Mouse (Mus musculus): ENCODE measurements around the gene Alg12. TPM values are rescaled to one million over a fixed set of nuclear protein-coding genes. Genes with fewer than 3 reads are reported as not detected.

Alg12 gene
- polyA plus RNA-seq, 1 experiment from 2014 or later = 8.5 TPM

DNA sequence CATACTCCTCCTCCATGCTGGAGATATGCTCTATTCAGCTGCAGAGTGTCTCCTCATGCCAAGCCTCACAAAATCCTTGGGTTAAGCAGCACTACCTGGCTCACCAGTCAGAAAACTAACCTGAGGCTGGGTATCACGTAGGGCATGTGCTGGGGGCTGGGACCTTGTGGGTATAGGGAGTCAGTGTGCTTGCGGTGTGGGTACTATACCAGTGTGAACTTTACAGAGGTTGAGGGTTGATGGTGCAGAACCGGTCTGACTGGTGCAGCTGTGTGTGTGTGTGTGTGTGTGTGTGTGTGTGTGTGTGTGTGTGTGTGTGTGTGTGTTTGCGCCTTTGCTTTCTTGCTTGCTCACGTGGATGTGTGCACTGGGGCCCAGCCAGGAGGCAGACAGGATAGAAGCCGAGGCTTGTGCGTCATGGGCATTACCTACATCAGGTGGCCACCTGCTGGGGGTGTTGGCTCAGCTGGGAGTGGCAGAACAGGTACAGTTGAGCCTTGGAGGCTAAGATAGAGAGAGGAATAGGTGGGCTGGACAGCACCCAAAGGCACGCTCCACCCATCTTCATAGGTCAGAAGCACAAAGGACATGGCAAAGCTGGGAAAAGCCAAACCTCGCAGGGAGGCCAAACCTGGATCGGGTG, 32.5 kb upstream of the Alg12 start:
- peaks cover 4% of the 10 kb centered on the region; the same call in 1 of the 2 replicates for H3K4me1 ChIP-seq

DNA sequence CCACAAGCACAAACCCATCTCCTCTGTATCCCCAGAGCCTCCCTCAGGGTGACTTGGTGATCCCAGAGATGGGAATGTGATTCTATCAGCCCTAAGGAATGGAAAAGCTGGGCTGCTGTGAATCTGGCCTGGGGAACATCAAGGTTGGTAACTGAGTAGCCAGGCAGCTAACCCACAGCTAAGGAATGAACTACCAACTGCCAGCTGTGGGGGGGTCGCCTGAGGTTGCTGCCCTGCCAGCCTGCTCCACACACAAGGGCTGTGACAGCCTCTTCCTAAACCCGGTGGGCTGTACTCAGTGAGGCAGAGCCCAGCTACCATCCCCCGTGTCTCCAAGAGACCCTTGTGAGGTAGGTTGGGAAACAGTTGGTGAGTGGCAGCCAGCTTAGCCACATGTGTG, 32.0 kb upstream of the Alg12 start:
- Histone ChIP-seq H3K4me3 (no peak overlapping the region), H3K36me3 (no peaks in the 10 kb centered on the region), H3K4me1 (peaks cover 4% of the 10 kb centered on the region; the same call in 1 of the 2 replicates), H3K9ac (replicated peaks) (no peak overlapping the region), H3K4me2 (replicated peaks) (no peak overlapping the region), H3K27ac (replicated peaks) (no peak overlapping the region), H3K9me3 (no peaks in the 10 kb centered on the region), H3K27me3 (no peaks in the 10 kb centered on the region)
- ATAC-seq (replicated peaks) = no peak
- WGBS = 57% methylated on average over 3 of the region's 3 CpGs

More for the DNA sequence above, 32.5 kb upstream of the Alg12 start:
- Histone ChIP-seq H3K4me2 (replicated peaks) (no peak overlapping the region), H3K27ac (replicated peaks) (no peak overlapping the region), H3K36me3 (no peaks in the 10 kb centered on the region), H3K9ac (replicated peaks) (no peak overlapping the region), H3K27me3 (no peaks in the 10 kb centered on the region), H3K9me3 (no peaks in the 10 kb centered on the region), H3K4me3 (no peak overlapping the region)
- no peak for ATAC-seq (replicated peaks)
- 83% methylated on average over 10 of the region's 10 CpGs for WGBS

DNA sequence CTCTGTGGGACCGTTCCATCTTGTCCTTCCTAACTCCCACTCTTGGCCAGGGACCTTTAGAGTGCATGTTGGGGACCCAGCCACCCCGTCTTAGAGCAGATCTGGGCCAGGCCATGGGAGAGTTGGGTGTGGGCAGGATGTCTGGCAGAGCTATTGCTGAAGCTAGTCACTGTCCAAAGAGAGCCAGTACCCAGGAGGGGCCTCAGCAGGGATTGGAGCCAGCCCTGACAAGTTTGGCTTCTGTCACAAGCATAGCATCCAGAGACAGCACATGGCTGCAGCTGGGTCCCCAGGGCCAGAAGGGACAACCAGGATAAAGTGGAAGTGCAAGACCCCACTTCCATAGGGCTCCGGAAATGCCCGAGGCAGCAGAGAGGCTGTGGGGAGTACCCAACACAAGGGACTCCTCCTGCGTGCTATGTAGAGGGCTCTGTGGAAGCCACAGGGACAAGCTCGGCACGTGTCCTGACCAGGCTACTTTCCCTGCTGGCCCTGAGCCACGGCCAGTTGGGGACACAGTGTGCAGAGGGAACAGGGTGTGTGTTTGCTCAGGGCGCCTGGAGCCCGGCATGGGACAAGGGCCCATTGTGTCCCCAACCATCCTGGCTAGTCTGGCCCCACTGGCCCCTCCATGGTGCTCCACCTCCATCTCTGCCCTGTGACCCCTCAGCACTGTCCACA, 31.2 kb upstream of the Alg12 start:
- 60% methylated on average over 10 of the region's 10 CpGs for WGBS

DNA sequence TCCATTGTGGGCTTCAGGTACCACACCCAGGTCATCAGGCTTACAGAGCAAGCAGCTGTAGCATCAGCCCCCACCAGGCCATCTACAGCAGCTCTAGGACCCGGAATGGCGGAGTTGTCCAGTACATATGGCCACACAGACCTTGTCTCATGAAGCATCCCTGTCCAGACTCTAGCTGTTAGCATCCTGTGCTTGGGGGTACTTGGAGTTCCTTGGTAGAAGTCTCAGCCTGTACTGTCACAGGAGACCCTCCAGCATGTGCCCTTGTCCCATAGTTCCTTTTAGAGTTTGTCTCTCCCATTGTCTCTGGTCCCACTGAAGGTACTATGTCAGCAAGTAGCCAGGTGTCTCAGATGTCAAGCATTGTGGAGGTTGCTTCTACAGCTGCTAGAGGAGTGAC, 30.5 kb upstream of the Alg12 start:
- ATAC-seq (replicated peaks) = no peak
- Histone ChIP-seq H3K9ac (replicated peaks) (no peak overlapping the region), H3K4me2 (replicated peaks) (no peak overlapping the region), H3K36me3 (no peaks in the 10 kb centered on the region), H3K9me3 (no peaks in the 10 kb centered on the region), H3K27me3 (no peaks in the 10 kb centered on the region), H3K4me3 (no peak overlapping the region), H3K27ac (replicated peaks) (no peak overlapping the region), H3K4me1 (peaks cover under 1% of the 10 kb centered on the region; the same call in 1 of the 2 replicates)
- 88% methylated on average over 2 of the region's 2 CpGs for WGBS

More for the DNA sequence above, 31.2 kb upstream of the Alg12 start:
- H3K27me3 ChIP-seq = no peaks in the 10 kb centered on the region
- no peak overlapping the region for H3K4me2 ChIP-seq (replicated peaks)
- no peak overlapping the region for H3K9ac ChIP-seq (replicated peaks)
- ATAC-seq (replicated peaks) = 0 out of 2 replicates have a peak, but pooled peaks have one; percentile 23
- H3K4me1 ChIP-seq = peaks cover 4% of the 10 kb centered on the region; the same call in 1 of the 2 replicates
- H3K27ac ChIP-seq (replicated peaks) = no peak overlapping the region
- no peaks in the 10 kb centered on the region for H3K9me3 ChIP-seq
- H3K36me3 ChIP-seq = no peaks in the 10 kb centered on the region
- H3K4me3 ChIP-seq = no peak overlapping the region

DNA sequence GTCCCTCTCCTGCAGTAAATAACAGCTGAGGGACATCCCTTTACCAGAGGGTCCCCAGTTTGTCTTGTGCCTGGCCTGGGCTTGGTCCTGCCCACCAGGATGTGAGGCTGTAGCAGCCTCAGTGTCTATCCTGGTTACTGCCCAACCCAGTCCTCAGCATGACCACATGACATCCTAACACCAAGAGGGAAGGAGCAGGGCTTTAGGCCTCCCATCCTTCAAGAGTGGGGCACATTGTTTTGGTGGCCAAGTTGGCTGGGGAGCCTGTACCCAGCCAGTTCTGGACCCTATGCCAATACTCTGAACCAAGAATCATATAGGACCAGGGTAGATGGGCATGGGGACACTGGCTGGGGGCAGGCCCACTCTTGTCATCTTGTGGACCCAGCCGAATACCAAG, 29.5 kb upstream of the Alg12 start:
- Histone ChIP-seq H3K4me1 (no peaks in the 10 kb centered on the region), H3K27me3 (no peaks in the 10 kb centered on the region), H3K9me3 (no peaks in the 10 kb centered on the region), H3K4me2 (replicated peaks) (no peak overlapping the region), H3K27ac (replicated peaks) (no peak overlapping the region), H3K9ac (replicated peaks) (no peak overlapping the region), H3K36me3 (no peaks in the 10 kb centered on the region), H3K4me3 (no peak overlapping the region)
- 88% methylated on average over 1 of the region's 1 CpGs for WGBS
- no peak for ATAC-seq (replicated peaks)

DNA sequence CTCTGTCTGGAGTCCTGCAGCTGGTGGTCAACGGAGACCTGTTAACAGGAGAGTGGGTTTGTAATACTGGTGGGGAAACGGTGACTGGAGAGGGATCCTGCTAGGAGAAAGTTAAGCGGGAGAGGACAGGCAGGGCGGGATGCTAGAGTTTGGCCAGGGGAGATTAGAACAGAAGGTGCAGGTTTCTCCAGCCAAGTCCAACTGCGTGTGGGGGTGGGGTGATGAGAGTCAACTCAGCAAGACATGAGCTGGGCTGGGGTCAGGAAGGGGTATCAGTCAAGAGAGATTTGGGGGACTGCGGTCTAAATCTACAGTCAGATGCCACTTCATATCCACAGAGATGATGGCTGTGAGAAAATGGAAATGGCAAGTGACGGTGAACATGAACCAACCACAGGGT, 25.8 kb upstream of the Alg12 start:
- ATAC-seq (replicated peaks) = no peak
- WGBS = 88% methylated on average over 7 of the region's 7 CpGs
- 0 out of 2 replicates have a peak, but pooled peaks cover 6% of the 10 kb centered on the region for H3K4me1 ChIP-seq

DNA sequence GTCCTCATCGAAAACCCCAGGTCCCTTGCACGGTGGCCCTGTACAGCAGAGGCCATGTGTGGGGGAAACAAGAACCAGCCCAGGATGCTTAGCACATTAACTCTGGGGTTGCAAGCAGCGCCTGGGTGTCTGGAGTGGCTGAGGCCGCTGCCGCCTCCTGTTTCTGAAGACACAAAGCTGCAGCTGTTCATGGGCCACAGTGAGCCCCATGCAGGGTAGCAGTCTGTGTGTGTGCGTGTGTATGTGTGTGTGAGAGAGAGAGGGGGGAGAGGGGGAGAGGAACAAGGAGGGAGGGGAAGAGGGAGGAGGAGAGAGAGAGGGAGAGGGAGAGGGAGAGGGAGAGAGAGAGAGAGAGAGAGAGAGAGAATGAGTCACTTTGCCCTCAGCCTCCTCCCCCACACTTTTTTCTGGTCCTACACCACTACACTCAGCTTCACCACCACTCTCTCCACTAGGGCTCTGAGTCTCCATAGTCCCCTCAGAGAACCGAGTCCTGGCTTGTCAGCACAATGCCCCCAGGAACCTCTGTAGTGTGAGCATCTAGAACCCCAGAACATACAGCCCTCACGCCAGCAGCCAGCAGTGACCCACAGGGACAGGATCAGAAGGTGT, 24.5 kb upstream of the Alg12 start:
- H3K27ac ChIP-seq (replicated peaks) = 0 out of 2 replicates have a peak overlapping the region, but pooled peaks have one; percentile 51
- no peaks in the 10 kb centered on the region for H3K36me3 ChIP-seq
- H3K4me3 ChIP-seq = no peak overlapping the region
- H3K9me3 ChIP-seq = no peaks in the 10 kb centered on the region
- H3K9ac ChIP-seq (replicated peaks) = no peak overlapping the region
- H3K27me3 ChIP-seq = no peaks in the 10 kb centered on the region
- H3K4me1 ChIP-seq = peaks cover 20% of the 10 kb centered on the region
- 44% methylated on average over 8 of the region's 8 CpGs for WGBS
- ATAC-seq (replicated peaks) = peak; percentile 46; the same call in 1 of the 2 replicates
- H3K4me2 ChIP-seq (replicated peaks) = no peak overlapping the region

More for the DNA sequence above, 25.8 kb upstream of the Alg12 start:
- H3K36me3 ChIP-seq = no peaks in the 10 kb centered on the region
- no peak overlapping the region for H3K4me2 ChIP-seq (replicated peaks)
- no peaks in the 10 kb centered on the region for H3K27me3 ChIP-seq
- H3K27ac ChIP-seq (replicated peaks) = no peak overlapping the region
- H3K9me3 ChIP-seq = no peaks in the 10 kb centered on the region
- H3K4me3 ChIP-seq = no peak overlapping the region
- no peak overlapping the region for H3K9ac ChIP-seq (replicated peaks)

DNA sequence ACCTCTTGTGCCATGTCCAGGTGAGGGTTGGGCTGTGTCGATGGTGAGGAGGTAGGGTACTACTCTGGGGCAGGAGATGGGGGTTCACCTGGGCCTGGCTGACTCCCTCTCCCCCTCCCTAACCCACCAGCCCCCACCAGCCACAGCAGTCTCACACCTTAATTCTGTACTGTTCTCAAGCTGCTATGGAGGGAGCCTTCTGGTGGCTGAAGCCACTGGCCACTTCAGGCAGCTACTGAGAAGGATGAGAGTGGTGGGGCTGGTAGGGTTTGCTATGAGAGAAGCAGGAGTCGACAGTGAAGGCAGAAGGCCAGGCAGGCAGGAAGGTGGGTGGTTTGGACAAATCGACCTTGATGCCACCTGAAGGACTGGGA, 23.2 kb upstream of the Alg12 start:
- no peak overlapping the region for H3K9ac ChIP-seq (replicated peaks)
- no peaks in the 10 kb centered on the region for H3K27me3 ChIP-seq
- no peak overlapping the region for H3K4me3 ChIP-seq
- WGBS = 75% methylated on average over 3 of the region's 3 CpGs
- H3K27ac ChIP-seq (replicated peaks) = no peak overlapping the region
- ATAC-seq (replicated peaks) = no peak
- no peaks in the 10 kb centered on the region for H3K36me3 ChIP-seq
- H3K4me1 ChIP-seq = peaks cover 27% of the 10 kb centered on the region
- H3K9me3 ChIP-seq = no peaks in the 10 kb centered on the region
- H3K4me2 ChIP-seq (replicated peaks) = no peak overlapping the region

DNA sequence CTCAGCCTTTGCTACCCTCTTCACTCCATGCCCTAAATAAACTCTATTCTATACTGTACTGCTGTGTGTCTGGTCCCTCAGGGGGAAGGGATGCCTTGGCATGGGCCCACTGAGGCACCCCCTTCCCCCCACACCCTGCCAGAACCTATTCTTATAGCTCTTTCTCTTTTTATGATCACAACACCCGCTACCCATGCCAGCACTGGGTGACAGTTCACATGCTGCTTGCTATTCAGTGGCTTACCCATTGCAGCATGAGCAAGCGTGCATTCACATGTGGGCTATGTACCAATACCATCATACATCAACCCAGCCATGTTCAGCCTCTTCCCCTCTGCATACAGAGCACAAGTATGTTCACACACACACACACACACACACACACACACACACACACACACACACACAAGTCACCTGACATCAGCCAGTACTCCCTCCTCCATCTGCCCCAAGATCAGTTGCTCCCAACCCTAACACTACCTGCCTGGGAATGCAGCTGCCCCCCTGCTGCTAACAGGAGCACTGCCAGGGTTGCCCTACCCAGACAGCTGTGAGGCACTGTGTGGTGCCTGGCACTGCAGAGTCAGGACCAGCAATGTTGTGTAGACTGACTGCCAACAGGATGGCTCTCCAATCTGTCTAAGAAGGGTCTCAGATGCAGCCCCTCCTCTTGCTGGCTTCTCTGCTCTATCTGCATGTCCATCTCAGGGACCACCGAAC, 22.6 kb upstream of the Alg12 start:
- 73% methylated on average over 3 of the region's 3 CpGs for WGBS
- no peak for ATAC-seq (replicated peaks)
- Histone ChIP-seq H3K27me3 (no peaks in the 10 kb centered on the region), H3K36me3 (no peaks in the 10 kb centered on the region), H3K9ac (replicated peaks) (no peak overlapping the region), H3K9me3 (no peaks in the 10 kb centered on the region), H3K27ac (replicated peaks) (no peak overlapping the region), H3K4me3 (no peak overlapping the region), H3K4me1 (peaks cover 30% of the 10 kb centered on the region), H3K4me2 (replicated peaks) (no peak overlapping the region)

DNA sequence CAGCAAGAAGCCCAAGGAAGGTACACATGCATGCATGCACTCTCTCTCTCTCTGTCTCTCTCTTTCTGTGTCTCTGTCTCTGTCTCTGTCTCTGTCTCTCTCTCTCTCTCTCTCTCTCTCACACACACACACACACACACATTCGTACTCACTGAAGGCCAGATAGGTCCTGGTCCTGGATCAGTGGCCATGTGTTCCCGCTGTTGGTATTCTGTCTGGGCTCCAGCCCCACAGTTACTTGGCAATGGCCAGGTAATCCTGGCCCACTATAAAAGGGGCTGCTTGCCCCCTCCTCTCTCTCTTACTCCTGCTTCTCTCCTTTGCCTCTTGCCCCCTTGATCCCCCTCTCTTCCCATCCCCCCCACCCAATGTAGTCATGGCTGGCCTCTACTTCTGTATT, 22.0 kb upstream of the Alg12 start:
- ATAC-seq (replicated peaks) = no peak
- H3K4me3 ChIP-seq = no peak overlapping the region
- H3K27me3 ChIP-seq = no peaks in the 10 kb centered on the region
- H3K4me1 ChIP-seq = peaks cover 30% of the 10 kb centered on the region
- H3K27ac ChIP-seq (replicated peaks) = no peak overlapping the region
- H3K4me2 ChIP-seq (replicated peaks) = no peak overlapping the region
- H3K9ac ChIP-seq (replicated peaks) = no peak overlapping the region
- no peaks in the 10 kb centered on the region for H3K9me3 ChIP-seq
- 82% methylated on average over 2 of the region's 2 CpGs for WGBS
- H3K36me3 ChIP-seq = no peaks in the 10 kb centered on the region

DNA sequence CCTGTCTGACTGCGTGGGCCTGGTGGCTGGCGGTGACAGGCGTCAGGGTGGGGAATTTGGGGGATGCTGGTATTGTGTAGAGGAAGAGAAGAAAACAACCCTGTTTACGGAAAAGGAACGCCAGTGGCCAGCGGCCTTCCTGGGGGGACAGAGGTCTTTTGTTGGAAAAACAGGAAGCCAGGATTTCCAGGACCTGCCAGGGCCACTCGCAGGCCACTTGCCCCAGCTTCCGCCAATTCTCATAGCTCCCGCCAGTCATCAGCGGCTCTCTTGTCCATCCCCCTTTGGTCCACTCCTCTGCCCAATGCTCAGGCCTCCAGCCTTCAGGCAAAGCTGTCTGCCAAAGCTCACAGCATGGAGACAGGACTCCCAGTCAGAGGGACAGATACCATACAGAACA, 21.0 kb upstream of the Alg12 start:
- H3K9ac ChIP-seq (replicated peaks) = no peak overlapping the region
- H3K9me3 ChIP-seq = no peaks in the 10 kb centered on the region
- H3K4me3 ChIP-seq = no peak overlapping the region
- peak overlapping the region; percentile 43; the same call in 1 of the 2 replicates for H3K27ac ChIP-seq (replicated peaks)
- no peaks in the 10 kb centered on the region for H3K27me3 ChIP-seq
- no peaks in the 10 kb centered on the region for H3K36me3 ChIP-seq
- WGBS = 58% methylated on average over 10 of the region's 10 CpGs
- H3K4me2 ChIP-seq (replicated peaks) = no peak overlapping the region
- ATAC-seq (replicated peaks) = no peak
- peaks cover 30% of the 10 kb centered on the region for H3K4me1 ChIP-seq

DNA sequence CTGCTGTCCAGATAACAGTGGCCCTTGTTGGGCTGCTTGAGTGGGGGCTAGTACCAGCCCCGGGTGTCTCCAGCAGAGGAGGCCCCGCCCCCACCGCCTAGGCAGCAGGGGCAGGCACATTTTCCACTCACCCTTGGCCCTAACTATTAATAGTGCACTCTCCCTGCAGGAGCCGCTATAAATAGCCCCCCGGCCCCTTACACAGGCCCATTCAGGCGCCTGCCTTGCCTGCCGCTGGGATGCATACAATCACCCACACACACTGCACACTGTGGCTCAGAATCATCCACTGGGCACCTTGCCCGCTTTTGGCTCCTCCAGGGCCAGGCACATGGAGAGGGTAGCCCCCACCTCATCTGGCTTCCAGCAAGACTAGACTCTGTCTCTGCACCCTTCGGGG, 20.2 kb upstream of the Alg12 start:
- Histone ChIP-seq H3K9me3 (no peaks in the 10 kb centered on the region), H3K4me3 (no peak overlapping the region), H3K27me3 (no peaks in the 10 kb centered on the region), H3K27ac (replicated peaks) (peak overlapping the region; percentile 43), H3K9ac (replicated peaks) (0 out of 2 replicates have a peak overlapping the region, but pooled peaks have one; percentile 8), H3K4me1 (peaks cover 30% of the 10 kb centered on the region), H3K4me2 (replicated peaks) (no peak overlapping the region), H3K36me3 (no peaks in the 10 kb centered on the region)
- ATAC-seq (replicated peaks) = peak; percentile 65
- WGBS = 14% methylated on average over 9 of the region's 9 CpGs
